Mouse (Mus musculus) forebrain, embryonic 11.5 days (tissue): ENCODE data around the gene Abce1. TPM values are rescaled to one million over a fixed set of nuclear protein-coding genes. Genes with fewer than 3 reads are reported as not detected.

Experiments used
- ATAC-seq: fragments of 200-750 bp; cut with Nextera tagmentation; replicated peaks from 2 replicates; pipeline ENCODE4 v1.8.0; 2017; ENCODE audit warnings: moderate TSS enrichment; ENCODE audit not compliant: low FRiP score
- DNase-seq: peaks from one replicate; pipeline ENCODE4 v3.0.0-alpha.2; 2017; ENCODE audit warnings: low spot score
- H3K27ac ChIP-seq: fragments of 300-500 bp; sonication (generic); 2 replicates; pipeline ENCODE4 v1.5.1; 2014; ENCODE audit warnings: low read depth, low read length
- H3K27me3 ChIP-seq: fragments of 300-500 bp; sonication (generic); 2 replicates; pipeline ENCODE4 v1.6.1; 2014; ENCODE audit warnings: mild to moderate bottlenecking, low read length, mixed read lengths; ENCODE audit not compliant: control insufficient read depth, insufficient read depth
- H3K36me3 ChIP-seq: fragments of 300-500 bp; sonication (generic); 2 replicates; pipeline ENCODE4 v1.6.1; 2014; ENCODE audit warnings: mild to moderate bottlenecking, low read length, moderate library complexity, mixed read lengths; ENCODE audit not compliant: control insufficient read depth, insufficient read depth
- H3K4me1 ChIP-seq: fragments of 300-500 bp; sonication (generic); replicated peaks from 2 replicates; pipeline ENCODE4 v1.6.1; 2014; ENCODE audit warnings: low read length, mixed read lengths; ENCODE audit not compliant: control insufficient read depth, insufficient read depth
- H3K4me2 ChIP-seq: fragments of 300-500 bp; sonication (generic); 2 replicates; pipeline ENCODE4 v1.6.1; 2014; ENCODE audit warnings: low read depth, mild to moderate bottlenecking, low read length, moderate library complexity, mixed read lengths; ENCODE audit not compliant: severe bottlenecking
- H3K4me3 ChIP-seq: fragments of 300-500 bp; sonication (generic); 2 replicates; pipeline ENCODE4 v1.5.1; 2014; ENCODE audit warnings: low read depth, low read length
- H3K9ac ChIP-seq: fragments of 300-500 bp; sonication (generic); 2 replicates; pipeline ENCODE4 v1.6.1; 2014; ENCODE audit warnings: low read length
- H3K9me3 ChIP-seq: fragments of 300-500 bp; sonication (generic); 2 replicates; pipeline ENCODE4 v1.6.1; 2016; ENCODE audit warnings: low read length, mixed read lengths; ENCODE audit not compliant: control insufficient read depth
- WGBS: fragments of 180-500 bp; shearing (Covaris S2); extraction: QIAGEN DNeasy Blood & Tissue Kit; methylation state at CpG from one replicate; pipeline ENCODE4 v1.1.7; 2014; 5-methylcytosine and 5-hydroxymethylcytosine counted together
- polyA plus RNA-seq: library from polyadenylated mRNA; unstranded; fragments of >200 nt; fragmentation: Nextera tagmentation; extraction: Ambion mirVana; gene quantifications from 2 replicates; pipeline ENCODE4 v1.2.1, GENCODE M21; 2014

Abce1 gene
- polyA plus RNA-seq, 1 experiment from 2014 or later = 150 TPM

GRCm38 (mm10) chr8:79638001-79638706 lies 73.4 kb downstream of the Abce1 start:
- no peak for ATAC-seq
- DNase-seq = no peak
- peak overlapping the region; percentile 87 for H3K4me3 ChIP-seq

GRCm38 (mm10) chr8:79637237-79637636 lies 74.3 kb downstream of the Abce1 start:
- DNase-seq (no peak), ATAC-seq (no peak)
- Histone ChIP-seq H3K4me3 (no peak overlapping the region), H3K9ac (no peak overlapping the region), H3K9me3 (no peaks in the 10 kb centered on the region; the same call in 1 of the 2 replicates), H3K36me3 (no peaks in the 10 kb centered on the region), H3K27me3 (no peaks in the 10 kb centered on the region), H3K27ac (no peak overlapping the region), H3K4me1 (peaks cover 4% of the 10 kb centered on the region; the same call in 1 of the 2 replicates), H3K4me2 (no peak overlapping the region)
- 81% methylated on average over 3 of the region's 3 CpGs for WGBS

More at GRCm38 (mm10) chr8:79638001-79638706, 73.4 kb downstream of the Abce1 start:
- Histone ChIP-seq H3K27me3 (no peaks in the 10 kb centered on the region), H3K9ac (peak overlapping the region; percentile 84), H3K4me1 (peaks cover 7% of the 10 kb centered on the region; the same call in 1 of the 2 replicates), H3K36me3 (no peaks in the 10 kb centered on the region), H3K4me2 (peak overlapping the region; percentile 55), H3K27ac (peak overlapping the region; percentile 89), H3K9me3 (no peaks in the 10 kb centered on the region; the same call in 1 of the 2 replicates)
- 11% methylated on average over 11 of the region's 11 CpGs for WGBS

GRCm38 (mm10) chr8:79636151-79636550 lies 75.4 kb downstream of the Abce1 start:
- ATAC-seq = no peak
- no peaks in the 10 kb centered on the region for H3K36me3 ChIP-seq
- 100% methylated on average over 1 of the region's 1 CpGs for WGBS

GRCm38 (mm10) chr8:79635491-79635890 lies 76.0 kb downstream of the Abce1 start:
- H3K9me3 ChIP-seq = no peaks in the 10 kb centered on the region; the same call in 1 of the 2 replicates
- H3K4me1 ChIP-seq = no peaks in the 10 kb centered on the region
- no peak overlapping the region for H3K4me3 ChIP-seq
- ATAC-seq (no peak), DNase-seq (no peak)
- H3K27me3 ChIP-seq = no peaks in the 10 kb centered on the region
- 86% methylated on average over 1 of the region's 1 CpGs for WGBS
- H3K9ac ChIP-seq = no peak overlapping the region
- no peak overlapping the region for H3K27ac ChIP-seq
- H3K36me3 ChIP-seq = no peaks in the 10 kb centered on the region
- H3K4me2 ChIP-seq = no peak overlapping the region

More at GRCm38 (mm10) chr8:79636151-79636550, 75.4 kb downstream of the Abce1 start:
- Histone ChIP-seq H3K4me2 (no peak overlapping the region), H3K4me1 (peaks cover 2% of the 10 kb centered on the region; the same call in 1 of the 2 replicates), H3K27me3 (no peaks in the 10 kb centered on the region), H3K9me3 (no peaks in the 10 kb centered on the region; the same call in 1 of the 2 replicates), H3K9ac (no peak overlapping the region), H3K4me3 (no peak overlapping the region), H3K27ac (no peak overlapping the region)
- no peak for DNase-seq

Other genes starting within 250 kb of the Abce1 start
- 28.5 and 29.7 TPM in 2 replicates for gene Otud4, start 72.1 kb downstream of the Abce1 start, polyA plus RNA-seq
- gene Anapc10, start 80 bp upstream of the Abce1 start, polyA plus RNA-seq = 42.2 and 43.0 TPM in 2 replicates